Mouse (Mus musculus) left cerebral cortex, adult 2 months (tissue): ENCODE measurements around the gene Slc22a14. TPM values are rescaled to one million over a fixed set of nuclear protein-coding genes. Genes with fewer than 3 reads are reported as not detected.

Experiments
- DNase-seq, 2 experiments: peaks; one replicate each; pipeline ENCODE4 v3.0.0; 2021 to 2022; ENCODE audit warnings: low spot score in 2 of 2, mixed read lengths in 1 of 2; ENCODE audit errors: extremely low spot score in 1 of 2
- H3K27ac ChIP-seq: fragments of 200-600 bp; 2 replicates; pipeline ENCODE4 v1.8.1; 2022
- H3K4me3 ChIP-seq: fragments of 200-600 bp; 2 replicates; pipeline ENCODE4 v1.8.1; 2022
- CTCF ChIP-seq: fragments of 200-600 bp; IDR thresholded peaks from 2 replicates; pipeline ENCODE4 v1.8.1; 2022; ENCODE audit warnings: antibody characterized with exemption, mild to moderate bottlenecking, moderate library complexity
- intact Hi-C: fragments of 180-260 bp; cut with DNase I; formaldehyde crosslinking; loops from one replicate; pipeline ENCODE4 v1.15.1; 2025
- total RNA-seq, 2 experiments: library from RNA; stranded (reverse); gene quantifications; 2 replicates each; pipeline ENCODE4 v1.2.3; 2021

Slc22a14 gene
- total RNA-seq, 2 experiments from 2014 or later, result not detected

- intact Hi-C loops, result no loop called here
- H3K4me3 ChIP-seq, result no peak overlapping the region
- no peak for DNase-seq
- no peak for TF ChIP-seq CTCF
- no peak overlapping the region for H3K27ac ChIP-seq
These were observed 204.7 kb downstream of the Slc22a14 start for GRCm38 (mm10) chr9:119160689-119161088.

- no peak within 1 kb of the TSS for H3K27ac ChIP-seq
- no peak for DNase-seq
- intact Hi-C loops, result loop anchor here (5.0 kb wide), 1 partner anchor 193 kb away; no protein-coding TSS in a partner anchor
- no peak within 1 kb of the TSS for H3K4me3 ChIP-seq
- no peak for TF ChIP-seq CTCF
These were observed 206.5 kb downstream of the Slc22a14 start, which contains the start of gene Gm47289 for GRCm38 (mm10) chr9:119158861-119159260. TSS of gene Gm47289 (plus strand) at chr9:119159161.

- DNase-seq, result peak; percentile 66 to 72
- H3K4me3 ChIP-seq, result peak within 1 kb of the TSS; percentile 43
- TF ChIP-seq CTCF, result peak; percentile 61
- intact Hi-C loops, result loop anchor here (5.0 kb wide), 1 partner anchor 196 kb away; no protein-coding TSS in a partner anchor
- no peak within 1 kb of the TSS for H3K27ac ChIP-seq
These were observed 208.8 kb downstream of the Slc22a14 start, which contains the start of gene Acaa1b for GRCm38 (mm10) chr9:119156278-119157201. TSS of gene Acaa1b (minus strand) at chr9:119157093.

- no peak for DNase-seq
- Histone ChIP-seq H3K27ac (no peak overlapping the region), H3K4me3 (no peak overlapping the region)
- intact Hi-C loops, result loop anchor here (5.0 kb wide), 1 partner anchor 196 kb away; no protein-coding TSS in a partner anchor
- no peak for TF ChIP-seq CTCF
These were observed 209.5 kb downstream of the Slc22a14 start for GRCm38 (mm10) chr9:119155826-119156225.

- DNase-seq, result no peak
- TF ChIP-seq CTCF, result no peak
- Histone ChIP-seq H3K4me3 (no peak overlapping the region), H3K27ac (no peak overlapping the region)
- intact Hi-C loops, result loop anchor here (5.0 kb wide), 1 partner anchor 197 kb away; no protein-coding TSS in a partner anchor
These were observed 209.9 kb downstream of the Slc22a14 start for GRCm38 (mm10) chr9:119155416-119155815.

GRCm38 (mm10) chr9:119151751-119152150, 213.6 kb downstream of the Slc22a14 start:
- intact Hi-C loops, result loop anchor here (5.0 kb wide), 1 partner anchor 276 kb away; no protein-coding TSS in a partner anchor
- Histone ChIP-seq H3K4me3 (no peak overlapping the region), H3K27ac (no peak overlapping the region)
- DNase-seq, result no peak
- no peak for TF ChIP-seq CTCF

GRCm38 (mm10) chr9:119149601-119150000, 215.8 kb downstream of the Slc22a14 start:
- Histone ChIP-seq H3K27ac (no peak overlapping the region), H3K4me3 (no peak overlapping the region)
- no peak for DNase-seq
- intact Hi-C loops, result no loop called here
- no peak for TF ChIP-seq CTCF

GRCm38 (mm10) chr9:119146098-119146770, 219.1 kb downstream of the Slc22a14 start:
- TF ChIP-seq CTCF, result no peak
- no peak overlapping the region for H3K4me3 ChIP-seq
- no peak for DNase-seq
- H3K27ac ChIP-seq, result no peak overlapping the region
- intact Hi-C loops, result no loop called here

- DNase-seq, result no peak
- H3K4me3 ChIP-seq, result no peak overlapping the region
- no peak overlapping the region for H3K27ac ChIP-seq
- intact Hi-C loops, result no loop called here
- TF ChIP-seq CTCF, result no peak
These were observed 219.7 kb downstream of the Slc22a14 start for GRCm38 (mm10) chr9:119145638-119146037.

- DNase-seq, result no peak
- no peak overlapping the region for H3K4me3 ChIP-seq
- no peak overlapping the region for H3K27ac ChIP-seq
- TF ChIP-seq CTCF, result no peak
- intact Hi-C loops, result no loop called here
These were observed 220.2 kb downstream of the Slc22a14 start for GRCm38 (mm10) chr9:119145137-119145536.

GRCm38 (mm10) chr9:119144696-119145095, 220.7 kb downstream of the Slc22a14 start:
- DNase-seq, result no peak
- Histone ChIP-seq H3K4me3 (no peak overlapping the region), H3K27ac (no peak overlapping the region)
- intact Hi-C loops, result no loop called here
- no peak for TF ChIP-seq CTCF

GRCm38 (mm10) chr9:119143372-119143771, 222.0 kb downstream of the Slc22a14 start:
- intact Hi-C loops, result no loop called here
- no peak overlapping the region for H3K27ac ChIP-seq
- no peak overlapping the region for H3K4me3 ChIP-seq
- no peak for TF ChIP-seq CTCF
- no peak for DNase-seq
